Mouse (Mus musculus) T-cell, adult 66 days (primary cell): ENCODE results near the gene P2ry14. TPM values are rescaled to one million over a fixed set of nuclear protein-coding genes. Genes with fewer than 3 reads are reported as not detected.

Source experiments
- total RNA-seq, 2 experiments: library from RNA; stranded (reverse); gene quantifications; 3 replicates in 1 of 2; 4 replicates in 1 of 2; pipeline ENCODE4 v1.2.4; 2023

P2ry14 gene
- total RNA-seq, result 1 to 10 TPM; 1.4 to 2.7 TPM

GRCm38 (mm10) chr3:59153424-59153823 is at the start of gene P2ry14:
Gene P2ry14 (minus strand): TSS chr3:59153618.

DNA sequence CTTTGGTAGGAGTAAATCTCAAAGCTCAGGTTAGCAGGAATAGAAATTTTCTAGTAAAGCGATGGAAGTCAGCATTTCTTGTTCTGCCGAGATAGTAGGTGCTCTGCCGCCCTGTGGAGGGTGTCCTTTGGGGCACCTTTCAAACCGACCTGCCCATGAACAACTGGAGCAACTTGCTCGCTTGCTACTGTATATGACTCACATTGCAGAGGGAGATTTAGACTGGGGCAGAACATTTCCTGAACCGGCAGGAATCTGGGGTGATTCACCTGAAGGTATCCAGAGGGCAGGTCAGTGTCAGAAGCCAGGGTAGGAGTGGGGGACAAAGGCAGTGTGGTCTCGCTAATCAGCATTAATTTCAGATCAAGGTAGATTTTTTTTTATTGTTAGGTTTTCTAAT is 41.5 kb upstream of the P2ry14 start, which contains the start of gene Gpr87:
Gpr87 (minus strand) TSS at position 167 of the 400 bp plus-strand sequence.

GRCm38 (mm10) chr3:59101218-59101986 is 52.0 kb downstream of the P2ry14 start, which contains the start of gene Gpr171:
Gene Gpr171 (minus strand): TSS chr3:59101821.

Other genes starting within 250 kb of the P2ry14 start
- gene Med12l, start 147.8 kb downstream of the P2ry14 start, total RNA-seq, result under 1 TPM; 0.80 to 0.90 TPM
- gene Gpr171, start 51.8 kb downstream of the P2ry14 start, total RNA-seq, result 10 to 100 TPM; 38.3 to 47.7 TPM
- gene Gpr87, start 41.5 kb upstream of the P2ry14 start, total RNA-seq, result not detected
- under 1 TPM; 0.44 to 0.79 TPM for gene P2ry13, start 57.3 kb upstream of the P2ry14 start, total RNA-seq
- gene P2ry12, start 109.3 kb upstream of the P2ry14 start, total RNA-seq, result under 1 TPM in 1 of 2 experiments, not detected in 1; 0.73 TPM
- gene Igsf10, start 190.8 kb upstream of the P2ry14 start, total RNA-seq, result not detected